Mouse (Mus musculus): ENCODE results near the gene Ccdc7a. TPM values are rescaled to one million over a fixed set of nuclear protein-coding genes. Genes with fewer than 3 reads are reported as not detected.

Gene Ccdc7a
- not detected in 2 replicates for total RNA-seq (2023)

GRCm38 (mm10) chr8:129065417-129065816 lies at the start of gene Ccdc7a:
TSS of gene Ccdc7a (minus strand) at chr8:129065517.

GRCm38 (mm10) chr8:129066834-129067233 lies 1.5 kb upstream of the Ccdc7a start, which contains the start of gene Ccdc7b:
TSS of gene Ccdc7b (plus strand) at chr8:129067134.

GRCm38 (mm10) chr8:128798594-128798993 lies 266.7 kb downstream of the Ccdc7a start, which contains the start of gene Gm3952:
TSS of gene Gm3952 (minus strand) at chr8:128798694.

GRCm38 (mm10) chr8:128685507-128686428 lies 379.5 kb downstream of the Ccdc7a start, which contains the start of gene Itgb1:
TSS of gene Itgb1 (plus strand) at chr8:128685654.

Other genes starting within 250 kb of the Ccdc7a start
- not detected in 2 replicates for gene Ccdc7b, start 1.6 kb upstream of the Ccdc7a start, total RNA-seq (2023)
- not detected in 2 replicates for gene Gm10999, start 66.1 kb upstream of the Ccdc7a start, total RNA-seq (2023)
- gene 2610044O15Rik8, start 168.9 kb upstream of the Ccdc7a start, total RNA-seq (2023) = 3.1 and 3.3 TPM in 2 replicates